Mouse (Mus musculus) frontal cortex, postnatal 36 days (tissue): Measurements from ENCODE around the gene Hist1h3a.
"Not testable (repeated sequence)": the region's sequence is repeated elsewhere in the genome, so short reads cannot be mapped to it uniquely, and the experiment has no call there.

ENCODE experiments used
- DNase-seq, 2 experiments: peaks; one replicate each; pipeline ENCODE4 v3.0.0; 2022; ENCODE audit warnings: low spot score in 2 of 2

The Hist1h3a gene

GRCm38 (mm10) chr13:23743215-23743614 is 19.0 kb downstream of the Hist1h3a start:
- DNase-seq: no peak

DNA sequence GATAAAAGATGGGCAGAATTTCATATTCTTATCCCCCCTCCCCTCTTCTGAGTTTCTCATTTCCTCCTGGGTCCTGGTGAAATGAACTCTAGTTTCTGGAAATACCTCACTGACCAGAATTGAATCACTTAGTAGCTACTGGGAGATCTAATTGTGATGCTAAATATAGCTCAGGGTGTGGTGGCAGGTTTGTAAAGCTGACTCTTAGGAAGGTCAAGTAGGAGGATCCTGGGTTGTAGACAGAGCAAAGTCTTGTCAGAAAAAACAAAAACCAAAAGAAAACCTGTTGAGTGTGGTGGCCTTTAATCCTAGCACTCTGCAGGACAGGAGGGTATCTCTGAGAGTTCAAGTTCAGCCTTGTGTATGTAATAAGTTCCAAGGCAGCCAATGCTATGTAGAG is 20.2 kb downstream of the Hist1h3a start:
- no peak for DNase-seq

- no peak for DNase-seq
Observed at GRCm38 (mm10) chr13:23740910-23741309, 21.3 kb downstream of the Hist1h3a start.

DNA sequence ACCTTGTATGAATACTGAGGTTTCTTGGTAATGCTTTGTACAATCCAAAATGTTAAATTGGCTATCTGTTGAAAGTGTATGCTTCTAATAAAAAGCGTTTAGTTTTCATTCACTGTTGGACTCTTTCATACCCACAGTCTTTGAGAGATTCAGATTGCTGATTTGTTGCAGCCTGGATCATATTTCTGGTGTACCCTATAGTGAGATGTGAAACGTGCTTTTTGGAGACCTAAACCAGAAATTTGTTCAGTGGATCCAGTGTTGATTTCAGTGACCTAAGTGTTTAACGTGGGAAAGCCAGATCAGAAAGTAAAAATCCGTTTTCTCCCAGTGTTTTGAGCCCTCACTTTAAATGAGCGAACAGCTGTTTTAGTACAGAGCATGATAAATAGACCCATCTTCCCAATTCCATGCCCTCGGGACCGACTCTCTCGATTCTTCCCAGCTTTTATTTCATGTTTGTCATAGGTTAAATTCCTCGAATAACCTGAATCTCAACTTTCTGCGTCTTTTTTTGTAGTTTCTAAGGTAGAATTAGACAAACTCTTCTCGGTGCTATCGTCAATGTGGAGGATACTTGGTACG is 21.8 kb downstream of the Hist1h3a start:
- no peak for DNase-seq

DNA sequence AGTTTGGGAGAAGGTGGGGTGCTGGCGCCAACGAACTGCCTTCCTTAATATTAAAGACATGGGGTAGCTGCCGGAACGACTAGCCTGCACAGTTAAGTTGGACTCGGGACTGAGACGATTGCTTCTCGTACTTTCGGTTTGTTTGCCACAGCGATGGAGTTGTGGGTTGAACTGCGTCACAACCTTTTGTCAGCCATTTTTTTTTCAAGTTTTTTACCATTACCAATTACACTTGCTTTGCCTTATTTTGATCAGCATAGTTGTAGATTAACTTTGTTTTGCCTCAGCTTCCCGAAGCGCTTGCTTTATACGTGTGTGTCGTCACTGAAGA is 22.3 kb downstream of the Hist1h3a start:
- DNase-seq: no peak

- DNase-seq: peak; percentile 92 to 96
Observed at GRCm38 (mm10) chr13:23739069-23739921, 22.9 kb downstream of the Hist1h3a start.

GRCm38 (mm10) chr13:23738677-23739068 is 23.5 kb downstream of the Hist1h3a start, which contains the start of gene Hist1h1c:
TSS of gene Hist1h1c (plus strand) at chr13:23738808.
- DNase-seq: peak; percentile 85 to 94

DNA sequence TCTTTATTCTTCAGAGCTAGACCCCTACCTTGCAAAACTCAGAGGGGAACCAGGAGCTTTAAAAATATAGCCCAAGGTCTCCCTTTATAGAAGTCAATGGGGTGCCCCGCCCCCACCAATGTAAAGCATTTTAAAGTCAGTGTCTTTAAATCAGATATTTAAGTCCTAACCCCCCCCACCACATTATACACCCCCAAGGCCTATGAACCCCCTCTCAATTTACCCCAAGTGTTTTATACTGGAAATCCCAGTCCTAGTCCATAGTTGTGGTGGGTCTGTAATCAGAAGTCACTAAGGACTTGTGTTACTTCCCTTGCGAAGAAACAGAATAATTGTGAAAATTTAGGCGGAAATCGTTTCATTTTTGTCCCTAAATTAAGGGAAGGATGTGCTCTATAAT is 24.1 kb downstream of the Hist1h3a start:
- DNase-seq: no peak

GRCm38 (mm10) chr13:23737091-23737490 is 25.1 kb downstream of the Hist1h3a start:
- no peak for DNase-seq

- peak in 1 of 2 experiments; percentile 46 for DNase-seq
Observed at GRCm38 (mm10) chr13:23732156-23732804, 29.9 kb downstream of the Hist1h3a start.

DNA sequence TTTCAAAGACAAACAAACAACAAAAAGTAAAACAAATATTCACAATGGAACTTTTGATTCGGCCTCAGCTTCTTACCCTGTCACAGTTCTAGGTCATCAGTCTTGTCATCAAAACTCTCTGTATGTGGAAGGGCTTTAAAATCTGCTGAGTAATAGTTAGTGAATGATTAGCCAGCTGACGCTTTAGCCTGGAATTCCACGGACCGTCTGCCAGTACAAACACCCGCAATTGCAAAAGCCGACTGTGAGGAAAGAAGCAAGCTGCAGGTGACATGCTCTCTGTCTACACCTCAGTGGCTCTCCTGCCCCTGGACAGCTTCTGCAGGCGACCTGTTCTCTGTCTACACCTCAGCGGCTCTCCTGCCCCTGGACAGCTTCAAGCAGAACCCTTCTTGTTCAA is 31.7 kb downstream of the Hist1h3a start:
- no peak for DNase-seq

- no peak for DNase-seq
Observed at GRCm38 (mm10) chr13:23729706-23730105, 32.5 kb downstream of the Hist1h3a start.

DNA sequence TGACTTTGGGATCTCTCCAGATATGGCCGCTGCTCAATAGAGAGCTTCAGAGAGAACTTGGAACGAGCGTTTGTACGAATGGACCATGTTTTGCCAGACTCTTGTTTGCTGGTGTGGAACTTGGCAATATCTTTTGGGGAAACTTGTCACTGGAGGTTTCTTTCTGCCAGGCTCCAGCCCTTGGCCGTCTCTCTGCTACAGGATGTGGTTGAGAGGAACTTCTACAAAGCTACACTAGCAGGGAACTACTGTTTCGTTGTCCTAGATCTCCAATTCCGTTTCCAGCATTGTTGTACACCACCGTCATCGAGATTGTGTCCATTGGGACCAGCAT is 33.0 kb downstream of the Hist1h3a start:
- no peak for DNase-seq

GRCm38 (mm10) chr13:23728472-23729191 is 33.6 kb downstream of the Hist1h3a start:
- DNase-seq: no peak

DNA sequence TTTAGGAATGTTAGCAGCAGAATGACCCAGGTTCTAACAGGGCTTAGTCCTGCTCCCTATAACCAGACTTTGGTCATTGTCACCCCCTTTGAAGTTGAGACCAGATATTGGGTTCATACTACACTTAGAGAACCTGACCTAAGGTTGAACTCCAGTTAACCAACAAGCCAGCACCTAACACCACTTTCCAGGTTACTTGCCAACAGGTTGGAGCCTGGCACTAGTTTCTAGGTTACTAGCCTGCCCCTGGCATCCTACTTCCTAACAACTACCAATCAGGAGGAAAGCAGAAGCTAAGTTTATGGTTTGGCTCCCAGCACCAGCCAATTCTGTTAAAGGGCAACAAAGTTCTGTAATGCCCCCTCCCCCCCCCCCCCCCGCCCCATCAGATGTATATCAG is 37.0 kb downstream of the Hist1h3a start:
- no peak for DNase-seq

DNA sequence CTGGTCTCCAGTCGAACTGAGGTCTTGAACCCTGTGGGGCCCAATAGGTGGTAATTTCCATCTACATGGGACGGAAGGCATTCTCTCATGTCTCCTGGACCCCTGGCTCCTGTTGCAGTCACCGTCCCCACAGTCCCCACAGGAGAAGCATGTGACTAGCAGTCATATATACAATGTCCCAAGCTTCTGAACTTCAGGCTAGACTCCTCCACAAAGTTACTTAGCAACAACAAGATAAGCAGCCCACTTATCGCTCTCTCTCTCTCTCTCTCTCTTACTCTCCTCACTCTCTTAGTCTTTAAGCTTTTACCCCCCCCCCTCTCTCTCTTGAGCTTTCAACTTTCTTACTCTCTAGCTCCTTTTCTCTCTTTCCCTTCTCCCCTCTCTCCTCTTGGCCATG is 37.9 kb downstream of the Hist1h3a start:
- DNase-seq: no peak

GRCm38 (mm10) chr13:23717593-23718245 is 44.5 kb downstream of the Hist1h3a start:
- not testable (repeated sequence) for DNase-seq

DNA sequence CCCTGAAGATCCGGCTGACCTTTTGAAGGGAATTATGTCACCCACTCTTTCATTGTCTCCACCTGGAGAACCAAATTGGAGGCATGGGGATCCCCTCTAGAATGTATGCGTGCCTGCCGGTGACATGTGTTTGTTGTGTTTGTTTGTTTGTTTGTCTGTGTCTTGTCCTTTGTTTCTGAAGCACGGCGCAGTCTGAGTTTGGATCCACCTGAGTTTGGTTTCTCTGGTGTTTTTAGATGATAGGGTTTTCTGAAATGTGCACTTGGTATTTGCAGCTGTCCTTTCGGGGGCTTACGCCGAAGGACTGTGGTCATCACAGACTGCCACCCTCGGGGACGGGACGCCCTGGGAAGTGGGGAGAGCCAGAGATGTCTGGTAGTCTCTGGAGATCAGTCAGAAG is 45.0 kb downstream of the Hist1h3a start:
- DNase-seq: no peak

- no peak for DNase-seq
Observed at GRCm38 (mm10) chr13:23716261-23717042, 45.7 kb downstream of the Hist1h3a start.
